Mouse (Mus musculus) cerebellum, adult 11-12 months (tissue): ENCODE results near the gene Ihh.

Source experiments
- DNase-seq: peaks from one replicate; pipeline ENCODE4 v3.0.0; 2022

The Ihh gene

GRCm38 (mm10) chr1:74941651-74942360, 9.7 kb downstream of the Ihh start:
- DNase-seq: no peak

GRCm38 (mm10) chr1:74939762-74940161, 11.7 kb downstream of the Ihh start:
- no peak for DNase-seq

GRCm38 (mm10) chr1:74936221-74936830, 15.1 kb downstream of the Ihh start:
- DNase-seq: no peak

- no peak for DNase-seq
These were observed 16.1 kb downstream of the Ihh start, which contains the start of gene Cfap65 for GRCm38 (mm10) chr1:74935402-74935801. Gene Cfap65 (minus strand): TSS chr1:74935599.

GRCm38 (mm10) chr1:74927621-74928296, 23.7 kb downstream of the Ihh start:
- DNase-seq: no peak

- no peak for DNase-seq
These were observed 24.8 kb downstream of the Ihh start for GRCm38 (mm10) chr1:74926721-74927120.

GRCm38 (mm10) chr1:74924464-74924863, 27.0 kb downstream of the Ihh start:
- DNase-seq: no peak

GRCm38 (mm10) chr1:74915706-74916105, 35.8 kb downstream of the Ihh start:
- no peak for DNase-seq

GRCm38 (mm10) chr1:74902191-74902590, 49.3 kb downstream of the Ihh start:
- DNase-seq: no peak

GRCm38 (mm10) chr1:74901686-74902085, 49.8 kb downstream of the Ihh start:
- DNase-seq: peak; percentile 22

- DNase-seq: no peak
These were observed 50.9 kb downstream of the Ihh start for GRCm38 (mm10) chr1:74900341-74901285.

GRCm38 (mm10) chr1:74898656-74899431, 52.6 kb downstream of the Ihh start:
- no peak for DNase-seq

GRCm38 (mm10) chr1:74897976-74898375, 53.5 kb downstream of the Ihh start:
- no peak for DNase-seq
